Mouse (Mus musculus) A20 (cell line): ENCODE measurements around the gene Eif4h.

ENCODE experiments used
- DNase-seq: peaks from one replicate; pipeline ENCODE4 v3.0.0-alpha.2; 2011; ENCODE audit warnings: low read depth, low spot score

Eif4h gene

DNA sequence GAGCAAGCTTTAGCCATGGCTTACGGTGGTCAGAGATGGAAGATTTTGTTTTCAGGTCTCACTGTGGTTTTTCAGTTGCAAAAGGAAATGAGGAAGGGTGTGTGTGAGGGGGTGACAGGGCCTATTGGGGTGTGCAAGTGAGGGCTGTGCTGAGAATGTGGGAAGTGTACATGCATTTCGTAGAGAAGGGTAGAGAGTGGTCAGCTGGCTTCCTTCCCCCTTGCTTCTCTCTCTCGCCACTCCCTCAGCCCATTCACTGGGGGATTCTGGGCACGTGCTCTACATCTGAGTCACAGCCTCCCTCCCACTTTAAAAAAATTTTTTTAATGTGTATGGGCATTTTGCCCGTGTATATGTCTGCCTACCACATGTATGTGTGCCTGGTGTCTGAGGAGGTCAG lies 32.2 kb downstream of the Eif4h start:
- DNase-seq = no peak

DNA sequence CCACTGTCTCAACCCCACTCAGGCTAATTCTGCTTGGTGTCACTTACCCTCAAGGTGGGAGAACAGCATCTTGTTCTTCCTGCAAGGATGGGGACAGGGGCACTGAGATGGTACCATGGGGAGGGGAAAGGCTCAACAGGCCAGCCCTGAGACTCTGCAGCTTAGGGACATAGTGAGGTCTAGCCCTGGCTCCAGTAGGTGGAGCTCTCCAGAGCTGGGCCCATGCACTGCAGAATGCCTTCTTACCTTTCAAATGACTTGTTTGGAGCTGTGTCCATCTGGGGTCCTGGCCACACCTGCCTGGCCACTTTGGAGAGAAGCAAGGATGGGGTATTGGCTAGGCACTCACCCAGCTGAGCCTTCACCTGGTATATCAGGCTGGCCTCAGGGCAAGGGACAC lies 33.0 kb downstream of the Eif4h start:
- DNase-seq = no peak

GRCm38 (mm10) chr5:134604376-134604775 lies 34.9 kb downstream of the Eif4h start:
- DNase-seq = no peak

- DNase-seq = no peak
Measured at GRCm38 (mm10) chr5:134597711-134598110, 41.6 kb downstream of the Eif4h start.

- no peak for DNase-seq
Measured at GRCm38 (mm10) chr5:134593093-134593492, 46.2 kb downstream of the Eif4h start.

- no peak for DNase-seq
Measured at GRCm38 (mm10) chr5:134592026-134592581, 47.2 kb downstream of the Eif4h start.

DNA sequence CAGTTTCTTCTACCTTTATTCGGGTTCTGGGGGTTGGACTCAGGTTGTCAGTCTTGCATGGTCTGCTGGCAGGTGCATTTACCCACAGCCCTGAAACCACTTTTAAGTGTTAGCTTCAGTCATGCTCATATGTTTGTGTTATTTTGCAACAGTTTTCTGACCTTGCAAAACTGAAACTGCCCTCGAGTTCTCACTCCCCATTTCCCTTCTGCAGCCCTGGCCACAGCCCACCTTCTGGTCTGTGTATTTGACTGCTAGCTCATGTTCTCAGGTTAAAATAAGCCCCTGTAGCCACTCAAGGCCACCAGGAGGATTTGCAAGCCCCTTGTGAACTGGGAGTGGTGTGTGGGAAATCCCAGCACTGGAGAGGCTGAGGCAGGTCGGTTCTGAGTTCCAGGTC lies 49.4 kb downstream of the Eif4h start:
- no peak for DNase-seq

GRCm38 (mm10) chr5:134584798-134585197 lies 54.5 kb downstream of the Eif4h start:
- no peak for DNase-seq

- DNase-seq = peak; percentile 63
Measured at GRCm38 (mm10) chr5:134583884-134584213, 55.4 kb downstream of the Eif4h start.

GRCm38 (mm10) chr5:134583006-134583883 lies 56.0 kb downstream of the Eif4h start:
- DNase-seq = peak; percentile 71

DNA sequence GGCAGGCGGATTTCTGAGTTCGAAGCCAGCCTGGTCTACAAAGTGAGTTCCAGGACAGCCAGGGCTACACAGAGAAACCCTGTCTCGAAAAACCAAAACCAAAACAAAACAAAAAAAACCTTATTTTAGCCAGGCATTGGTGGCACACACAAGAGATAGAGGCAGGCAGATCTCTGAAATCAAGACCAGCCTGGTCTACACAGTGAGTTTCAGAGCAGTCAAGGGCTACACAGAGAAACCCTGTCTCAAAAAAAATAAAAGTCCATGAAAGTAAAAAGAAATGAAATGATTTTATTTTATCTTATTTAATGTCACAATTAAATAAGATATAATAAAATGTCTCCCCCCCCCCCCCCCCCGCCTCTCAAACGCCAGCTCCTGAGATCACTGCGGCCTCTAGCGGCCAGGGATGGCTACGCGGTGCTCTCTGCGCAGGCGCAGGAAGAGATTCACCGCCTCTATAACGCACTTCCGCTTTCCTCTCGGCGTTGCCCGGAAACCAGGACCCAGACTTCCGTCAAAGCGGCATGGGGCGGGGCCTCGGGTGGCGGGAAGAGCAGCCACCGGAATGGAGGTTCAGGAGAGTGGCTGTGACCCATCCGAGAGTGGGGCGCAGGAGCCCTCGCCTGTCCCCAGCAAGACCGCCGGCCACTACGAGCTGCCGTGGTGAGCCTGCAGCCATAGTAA lies 56.9 kb downstream of the Eif4h start:
- DNase-seq = peak; percentile 97

DNA sequence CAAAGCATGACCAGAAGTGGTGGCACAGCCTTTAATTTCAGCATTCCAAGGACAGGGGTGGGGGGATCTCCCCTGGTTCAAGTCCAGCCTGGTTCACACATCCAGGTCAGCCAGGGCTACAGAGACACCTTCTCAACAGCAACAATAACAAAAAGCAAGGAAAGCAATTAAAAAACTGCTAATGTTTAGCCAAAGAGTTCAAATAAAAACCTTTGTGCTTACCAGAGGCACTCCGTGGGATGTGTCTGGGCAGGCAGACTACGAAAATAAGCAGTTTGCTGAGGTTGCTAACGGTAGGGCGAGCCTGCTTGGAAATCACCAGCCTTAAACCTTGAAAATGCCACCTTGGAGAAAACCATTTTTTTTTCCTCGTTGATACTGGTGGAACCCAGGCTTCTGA lies 58.1 kb downstream of the Eif4h start, which contains the start of gene Rfc2:
Gene Rfc2 (plus strand): TSS at position 221 of the 400 bp plus-strand sequence.
- DNase-seq = no peak

DNA sequence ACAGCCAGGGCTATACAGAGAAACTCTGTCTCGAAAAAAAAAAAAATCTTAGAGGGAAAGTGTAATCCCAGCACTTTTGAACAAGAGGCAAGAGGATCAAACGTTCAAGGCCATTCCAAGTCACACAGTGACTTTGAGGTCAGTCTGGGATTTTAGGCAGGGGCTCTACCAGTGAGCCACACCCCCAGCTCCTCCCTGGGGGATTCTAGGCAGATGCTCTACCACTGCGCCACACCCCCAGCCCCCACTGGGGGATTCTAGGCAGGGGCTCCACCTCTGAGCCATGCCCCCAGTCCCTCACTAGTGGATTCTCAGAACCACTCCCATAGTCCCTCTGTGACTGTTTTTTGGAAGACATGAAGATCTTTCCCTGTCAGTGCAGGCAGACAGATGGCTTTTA lies 60.2 kb downstream of the Eif4h start:
- no peak for DNase-seq

- no peak for DNase-seq
Measured at GRCm38 (mm10) chr5:134577534-134577933, 61.8 kb downstream of the Eif4h start.

- DNase-seq = no peak
Measured at GRCm38 (mm10) chr5:134576517-134577220, 62.6 kb downstream of the Eif4h start.

- DNase-seq = no peak
Measured at GRCm38 (mm10) chr5:134575833-134576232, 63.5 kb downstream of the Eif4h start.

GRCm38 (mm10) chr5:134572508-134573214 lies 66.6 kb downstream of the Eif4h start:
- peak; percentile 57 for DNase-seq

- peak; percentile 92 for DNase-seq
Measured at GRCm38 (mm10) chr5:134571730-134572507, 67.4 kb downstream of the Eif4h start.
